Mouse (Mus musculus) left cerebral cortex, postnatal 25 days (tissue): ENCODE results near the gene Ccnjl. TPM values are rescaled to one million over a fixed set of nuclear protein-coding genes. Genes with fewer than 3 reads are reported as not detected.

Source experiments
- DNase-seq, 2 experiments: peaks; one replicate each; pipeline ENCODE4 v3.0.0; 2022; ENCODE audit warnings: low spot score in 2 of 2, mixed read lengths in 1 of 2
- intact Hi-C: fragments of 180-260 bp; cut with DNase I; formaldehyde crosslinking; loops from one replicate; pipeline ENCODE4 v1.15.1; 2025
- total RNA-seq, 2 experiments: library from RNA; stranded (reverse); gene quantifications; 2 replicates each; pipeline ENCODE4 v1.2.3; 2021

Ccnjl gene
- total RNA-seq, 2 experiments from 2014 or later, result 3.7 to 3.8 TPM

- intact Hi-C loops, result no loop called here
- DNase-seq, result peak in 1 of 2 experiments; percentile 10
These were observed 81.5 kb downstream of the Ccnjl start for GRCm38 (mm10) chr11:43610006-43610661.

DNA sequence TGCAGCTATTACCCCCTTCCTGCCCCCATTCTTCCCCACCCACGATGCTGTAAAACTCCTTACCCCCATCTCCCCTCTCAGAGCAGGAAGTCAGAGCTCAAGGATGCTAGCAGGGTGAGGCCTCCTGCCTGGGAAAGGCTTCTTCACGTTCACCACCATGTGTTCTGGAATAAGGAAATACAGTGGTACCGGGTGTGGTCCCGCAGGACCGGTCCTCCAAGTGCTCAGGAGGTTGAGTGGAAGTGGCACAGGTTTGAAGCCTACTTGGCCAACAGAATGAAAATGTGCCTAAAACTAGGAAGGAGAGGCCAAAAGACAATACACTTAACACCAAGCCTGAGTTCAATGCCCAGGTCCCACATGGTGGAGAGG lies 82.1 kb downstream of the Ccnjl start:
- intact Hi-C loops, result no loop called here
- no peak for DNase-seq

GRCm38 (mm10) chr11:43612834-43613488 lies 84.4 kb downstream of the Ccnjl start:
- intact Hi-C loops, result loop anchor here (1.0 kb wide), 1 partner anchor 119 kb away; no protein-coding TSS in a partner anchor
- peak; percentile 83 to 87 for DNase-seq

DNA sequence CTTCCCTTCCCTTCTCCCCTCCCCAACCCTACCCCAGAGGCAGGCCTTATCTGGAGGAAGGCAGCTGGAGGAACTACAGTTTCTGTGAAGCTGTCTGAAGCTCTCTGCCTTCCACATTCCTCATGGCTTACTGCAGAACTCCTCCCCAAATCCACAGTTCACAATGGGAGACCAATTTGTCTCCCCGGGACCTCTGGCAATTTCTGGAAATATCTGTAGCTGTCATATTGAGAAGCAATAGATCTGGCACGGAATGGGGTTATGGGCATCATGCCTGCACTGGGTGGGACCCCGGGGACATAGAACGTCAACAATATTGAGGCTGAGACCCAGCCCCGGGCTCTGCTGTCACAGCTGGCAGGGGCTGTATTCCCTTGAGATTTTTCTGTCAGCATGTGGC lies 89.3 kb downstream of the Ccnjl start:
- DNase-seq, result no peak
- intact Hi-C loops, result no loop called here

- DNase-seq, result peak in 1 of 2 experiments; percentile 33
- intact Hi-C loops, result no loop called here
These were observed 89.8 kb downstream of the Ccnjl start for GRCm38 (mm10) chr11:43618403-43618802.

GRCm38 (mm10) chr11:43621769-43622168 lies 93.2 kb downstream of the Ccnjl start:
- DNase-seq, result no peak
- intact Hi-C loops, result no loop called here

DNA sequence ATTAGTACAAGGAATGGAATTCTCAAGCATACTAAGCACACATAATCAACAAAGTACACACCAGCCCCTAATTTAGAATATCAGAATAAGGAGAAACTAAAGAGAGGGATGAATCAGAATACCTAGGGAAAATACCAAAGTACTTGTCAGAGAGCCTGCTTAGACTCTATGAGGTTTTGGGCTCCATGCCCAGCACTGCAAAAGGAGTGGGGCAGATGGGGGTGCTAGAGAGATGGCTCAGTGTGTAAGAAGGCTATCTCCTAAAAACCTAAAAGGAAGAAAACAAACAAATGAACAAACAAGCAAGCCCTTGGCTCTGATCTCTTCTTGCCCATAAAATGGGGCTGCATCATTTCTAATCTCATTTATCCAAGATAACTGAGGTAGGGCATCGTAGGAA lies 95.8 kb downstream of the Ccnjl start:
- intact Hi-C loops, result no loop called here
- DNase-seq, result peak in 1 of 2 experiments; percentile 76

DNA sequence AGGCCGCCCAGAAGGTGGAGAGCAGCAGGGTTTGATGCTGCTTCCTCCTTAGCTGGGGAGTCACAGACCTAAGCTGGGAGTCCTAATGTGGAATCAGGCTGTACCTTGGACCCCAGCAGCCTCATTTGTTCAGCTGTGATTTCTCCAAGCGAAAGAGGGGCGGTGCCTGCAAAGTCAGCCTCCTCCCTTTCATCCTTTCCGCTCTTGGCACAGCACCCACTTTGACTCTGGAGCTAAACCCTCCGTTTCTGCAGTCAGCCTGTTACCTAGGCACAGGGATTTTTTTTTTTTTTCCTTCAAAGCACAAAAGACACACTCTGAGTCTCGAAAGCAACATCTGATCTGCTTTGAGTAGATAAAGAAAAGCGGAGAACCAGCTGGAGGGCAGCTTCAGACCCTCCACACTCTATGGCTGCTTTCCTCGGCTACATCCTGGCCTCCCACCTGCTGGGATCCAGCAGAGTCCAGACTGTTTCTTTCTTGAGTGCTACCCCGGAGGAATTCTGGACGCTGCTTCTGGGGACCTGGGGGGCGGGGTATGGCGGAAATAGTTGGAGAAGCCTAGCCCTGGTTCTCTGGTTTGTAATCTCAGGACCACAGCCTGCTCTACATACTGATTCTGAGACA lies 97.8 kb downstream of the Ccnjl start:
- peak; percentile 47 to 66 for DNase-seq
- intact Hi-C loops, result loop anchor here (5.0 kb wide), 1 partner anchor 56 kb away; the partner anchor contains the start of gene Pwwp2a

GRCm38 (mm10) chr11:43626927-43627645 lies 98.5 kb downstream of the Ccnjl start:
- intact Hi-C loops, result loop anchor here (5.0 kb wide), 1 partner anchor 55 kb away; the partner anchor contains the start of gene Pwwp2a
- DNase-seq, result peak in 1 of 2 experiments; percentile 63

- intact Hi-C loops, result no loop called here
- DNase-seq, result no peak
These were observed 103.1 kb downstream of the Ccnjl start for GRCm38 (mm10) chr11:43631645-43632044.

DNA sequence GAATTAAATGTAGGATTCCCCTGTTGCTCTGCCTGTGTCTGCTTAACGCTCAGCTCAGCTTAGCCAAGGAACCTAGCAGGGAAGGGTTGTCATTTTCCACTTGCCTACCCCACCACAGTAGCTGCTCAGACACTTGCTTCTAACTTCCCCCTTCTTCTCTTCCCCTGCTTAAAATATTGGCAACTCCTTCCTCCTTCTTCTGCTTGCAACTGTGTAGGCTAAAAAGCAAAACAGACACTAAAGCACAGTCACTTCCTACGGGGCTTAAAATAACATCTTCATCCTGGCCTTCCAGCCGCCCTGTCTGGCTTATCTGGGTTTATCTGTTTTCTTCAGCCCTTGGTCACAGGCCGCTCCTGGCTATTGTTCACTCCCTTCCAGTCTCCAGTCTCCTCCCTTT lies 104.0 kb downstream of the Ccnjl start:
- peak; percentile 42 to 78 for DNase-seq
- intact Hi-C loops, result no loop called here

- no peak for DNase-seq
- intact Hi-C loops, result no loop called here
These were observed 104.6 kb downstream of the Ccnjl start for GRCm38 (mm10) chr11:43633165-43633564.

DNA sequence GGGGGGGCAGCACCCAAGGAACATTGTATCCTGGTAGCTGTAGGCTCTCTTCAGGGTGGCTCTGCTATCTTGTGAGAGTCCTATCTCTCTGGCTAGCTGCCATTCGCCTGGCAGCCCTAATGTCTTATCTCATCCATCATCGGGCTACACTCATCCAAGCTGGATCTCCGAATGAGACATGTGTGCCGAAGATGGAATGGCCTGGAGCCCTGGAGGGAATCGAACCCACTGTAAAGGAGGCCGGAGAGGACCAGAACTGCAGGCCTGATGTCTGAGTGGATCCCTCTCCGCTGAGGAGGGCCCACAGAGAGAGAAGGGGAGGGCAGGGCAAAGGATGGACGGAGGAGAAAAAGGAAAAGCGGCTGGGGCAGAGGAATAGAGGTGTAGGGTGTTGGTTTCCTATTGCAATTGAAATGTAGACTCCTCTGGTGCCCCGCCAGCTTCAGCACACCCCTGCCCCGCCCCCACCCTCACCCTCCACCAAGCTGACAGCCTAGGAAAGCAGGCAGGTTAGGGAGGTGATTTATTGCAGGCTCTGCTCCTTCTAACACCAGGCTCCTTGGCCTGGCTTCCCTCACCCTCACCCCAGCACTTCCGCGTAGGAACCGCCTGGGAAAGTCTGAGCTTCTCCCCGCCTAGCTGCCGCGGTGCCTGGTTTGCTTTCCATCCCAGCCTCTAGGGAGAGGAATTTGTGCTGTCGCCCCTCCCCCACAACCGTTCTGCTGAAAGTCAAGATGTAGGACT lies 105.2 kb downstream of the Ccnjl start:
- intact Hi-C loops, result no loop called here
- DNase-seq, result peak; percentile 60 to 66

Other genes starting within 250 kb of the Ccnjl start
- gene Pttg1, start 102.5 kb upstream of the Ccnjl start, total RNA-seq, result 10 to 100 TPM; 25.5 to 27.4 TPM
- 10 to 100 TPM; 54.8 to 55.7 TPM for gene Slu7, start 95.0 kb upstream of the Ccnjl start, total RNA-seq
- 1 to 10 TPM; 1.6 to 1.8 TPM for gene C1qtnf2, start 54.5 kb upstream of the Ccnjl start, total RNA-seq
- 1 to 10 TPM in 1 of 2 experiments, under 1 TPM in 1; 0.69 to 1.1 TPM for gene 4933415A04Rik, start 58.3 kb downstream of the Ccnjl start, total RNA-seq
- gene Fabp6, start 72.8 kb downstream of the Ccnjl start, total RNA-seq, result not detected
- 10 to 100 TPM; 53.8 to 61.9 TPM for gene Pwwp2a, start 153.2 kb downstream of the Ccnjl start, total RNA-seq
- gene Ttc1, start 219.2 kb downstream of the Ccnjl start, total RNA-seq, result 10 to 100 TPM; 53.8 to 54.7 TPM